Mouse (Mus musculus) cortical plate, adult 2 months (tissue): ENCODE data around the gene Ahdc1.

Experiments
- CTCF ChIP-seq: fragments of 200-500 bp; IDR thresholded peaks from 2 replicates; pipeline ENCODE4 v1.5.1; 2011; ENCODE audit warnings: mild to moderate bottlenecking, control low read depth, low read length; ENCODE audit not compliant: insufficient read depth; ENCODE audit errors: extremely low read depth
- POLR2A ChIP-seq: fragments of 200-500 bp; IDR thresholded peaks from 2 replicates; pipeline ENCODE4 v1.6.1; 2011; ENCODE audit warnings: mild to moderate bottlenecking, low read length, control low read depth; ENCODE audit not compliant: insufficient read depth; ENCODE audit errors: extremely low read depth

DNA sequence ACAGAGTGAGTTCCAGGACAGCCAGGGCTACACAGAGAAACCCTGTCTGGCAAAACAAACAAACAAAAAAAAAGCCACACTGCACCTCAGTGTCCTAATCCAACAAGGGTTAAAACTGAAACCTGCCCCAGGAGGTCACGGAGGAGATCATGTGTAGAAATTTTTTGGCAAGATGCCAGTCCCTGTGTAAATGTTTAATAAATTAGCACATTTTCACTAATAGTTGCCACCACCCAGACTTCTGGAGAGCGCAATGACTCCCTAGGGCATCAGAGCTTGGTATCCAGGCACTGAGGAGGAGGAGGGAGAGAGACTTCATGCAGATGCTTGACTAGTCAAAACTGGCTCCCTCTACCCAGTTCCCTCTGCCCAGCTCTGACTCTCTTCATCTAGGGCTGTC, 31.9 kb upstream of the Ahdc1 start:
- TF ChIP-seq CTCF (no peak), POLR2A (no peak)
